Mouse (Mus musculus): Measurements from ENCODE around the gene Ikzf2. TPM values are rescaled to one million over a fixed set of nuclear protein-coding genes. Genes with fewer than 3 reads are reported as not detected.

Gene Ikzf2
- total RNA-seq, 2 experiments from 2014 or later: 2.8 to 5.4 TPM

DNA sequence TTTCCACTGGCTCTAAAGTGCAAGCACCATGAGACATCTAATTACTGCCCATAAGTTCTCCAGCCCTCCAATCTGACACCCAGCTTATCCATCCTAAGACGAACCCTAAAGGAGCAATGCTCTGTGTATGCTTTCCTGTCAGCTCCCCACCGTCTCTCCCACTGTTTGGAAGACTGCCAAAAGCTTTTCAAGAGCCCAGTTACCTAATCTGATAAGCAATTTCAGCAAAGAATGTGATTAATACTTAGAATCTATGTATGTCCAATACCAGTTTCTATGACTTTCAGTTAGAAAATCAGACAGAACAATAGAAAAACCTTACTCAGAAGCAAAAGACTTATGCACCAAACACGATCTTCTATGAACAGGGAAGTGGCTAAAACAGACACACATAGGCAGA lies 82.8 kb downstream of the Ikzf2 start:
- no peak for DNase-seq

DNA sequence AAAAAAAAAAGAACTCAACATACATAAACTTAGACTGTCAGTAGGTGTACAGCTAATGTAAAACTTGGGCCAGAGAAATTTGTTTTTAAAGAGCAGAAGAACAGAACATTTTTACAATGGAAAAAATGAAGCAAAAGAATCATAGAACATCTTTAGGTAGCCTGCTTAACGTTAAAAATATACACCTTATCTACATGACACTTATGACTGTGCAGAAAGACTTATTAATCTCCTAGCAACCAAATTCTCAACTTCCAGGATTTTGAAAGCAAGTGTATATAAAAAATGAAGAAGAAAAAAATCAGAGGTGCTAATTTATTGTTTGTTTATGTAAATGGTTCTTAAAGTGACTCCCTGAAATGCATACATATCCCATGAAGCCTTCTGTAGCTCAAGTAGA lies 86.1 kb downstream of the Ikzf2 start:
- intact Hi-C loops (cut with DNase I): no loop called here

More for the DNA sequence above, 82.8 kb downstream of the Ikzf2 start:
- intact Hi-C loops (cut with DNase I): no loop called here

DNA sequence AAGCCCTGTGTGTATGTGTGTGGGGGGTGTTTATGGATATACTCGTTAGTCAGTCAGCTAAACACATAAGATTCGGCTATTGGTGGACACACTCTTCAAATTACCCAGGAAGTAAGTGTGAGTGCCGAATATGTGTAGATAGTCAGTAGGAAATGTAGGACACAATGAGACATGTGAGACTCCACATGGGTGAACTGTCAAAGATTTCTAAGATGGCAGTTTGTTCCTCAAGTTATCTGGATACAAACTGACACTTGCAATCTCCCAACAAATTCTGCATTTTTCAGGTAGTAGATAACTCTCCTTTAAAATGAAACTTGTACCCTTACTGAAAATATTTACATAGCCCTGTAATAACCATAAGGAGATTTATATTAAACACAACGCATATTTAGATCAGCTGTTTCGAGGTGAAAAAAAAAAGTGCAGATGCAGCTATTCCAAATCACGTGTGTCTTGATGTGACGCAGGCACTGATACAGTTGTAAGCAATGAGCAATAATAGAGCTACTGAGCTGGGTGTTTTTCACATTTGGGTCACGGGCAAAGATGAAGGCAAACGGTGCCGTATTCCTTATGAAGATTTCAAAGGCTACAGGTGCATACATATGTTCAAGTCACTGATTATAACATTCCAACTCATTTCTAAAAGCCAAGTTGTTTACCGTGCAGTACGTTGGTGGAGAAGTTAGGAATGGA lies 87.8 kb downstream of the Ikzf2 start:
- intact Hi-C loops (cut with DNase I): no loop called here

More for the DNA sequence above, 86.1 kb downstream of the Ikzf2 start:
- no peak for DNase-seq

DNA sequence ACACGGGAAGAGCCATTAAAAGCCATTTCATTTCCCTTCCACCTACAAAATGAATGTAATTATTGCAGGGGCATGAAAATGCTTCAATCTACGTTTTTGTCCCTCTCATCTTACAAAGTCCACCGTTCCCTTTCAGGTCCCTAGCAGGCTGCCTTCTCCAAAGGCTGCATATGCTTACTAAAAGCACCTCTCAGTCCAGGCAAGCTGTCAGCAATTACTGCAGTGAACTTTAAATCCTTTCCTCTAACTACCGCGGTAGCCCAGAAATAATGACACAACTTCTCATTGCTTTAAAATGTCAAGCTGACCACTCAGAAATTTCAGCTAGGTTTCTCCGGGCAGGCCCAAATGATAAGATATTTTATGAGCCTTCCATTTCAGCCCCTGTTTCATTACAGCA lies 95.2 kb downstream of the Ikzf2 start:
- intact Hi-C loops (cut with DNase I): no loop called here
- no peak for DNase-seq

More for the DNA sequence above, 87.8 kb downstream of the Ikzf2 start:
- DNase-seq: no peak

DNA sequence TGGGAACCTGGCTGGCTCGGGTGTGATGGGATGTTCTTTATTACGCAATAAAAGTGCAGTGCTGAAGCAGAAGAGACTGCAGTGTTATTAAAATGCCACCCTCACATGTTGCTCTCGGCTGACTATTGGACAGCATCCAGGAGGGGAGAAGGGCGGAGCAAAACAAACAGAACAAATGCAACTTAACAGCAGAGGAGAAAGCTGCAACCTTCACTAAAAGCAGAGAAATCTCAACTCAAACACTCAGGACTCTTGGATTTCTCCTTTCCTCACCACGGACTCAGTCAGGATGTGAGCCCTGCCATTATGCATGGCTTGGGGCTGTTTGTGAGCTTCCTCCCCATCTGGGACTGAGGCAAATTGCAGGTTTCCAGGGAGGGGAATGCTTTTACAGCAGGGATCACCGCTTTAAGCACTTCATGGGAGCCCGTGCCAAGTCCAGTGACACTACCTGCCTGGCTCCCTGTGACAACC lies 95.7 kb downstream of the Ikzf2 start:
- intact Hi-C loops (cut with DNase I): no loop called here
- DNase-seq: peak; percentile 37 to 47

DNA sequence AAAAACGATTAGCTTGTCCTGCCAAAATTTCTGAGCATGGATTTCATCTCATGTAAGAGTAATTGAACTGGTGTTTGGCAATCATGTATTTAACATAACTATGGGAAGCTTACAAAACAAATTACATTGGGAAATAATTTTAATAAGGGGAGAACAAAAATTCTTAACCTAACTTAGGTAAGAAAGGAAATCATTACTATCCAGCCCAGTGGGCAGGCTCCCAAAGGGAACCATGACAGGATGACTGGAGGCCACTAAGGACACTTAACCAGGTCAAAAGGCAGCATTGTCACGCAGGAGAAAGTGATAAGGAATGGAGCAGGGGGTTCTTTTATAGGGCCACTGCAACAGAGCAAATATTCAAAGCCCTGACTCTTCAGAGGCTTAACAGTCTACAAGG lies 101.5 kb downstream of the Ikzf2 start:
- no peak for DNase-seq
- intact Hi-C loops (cut with DNase I): no loop called here

DNA sequence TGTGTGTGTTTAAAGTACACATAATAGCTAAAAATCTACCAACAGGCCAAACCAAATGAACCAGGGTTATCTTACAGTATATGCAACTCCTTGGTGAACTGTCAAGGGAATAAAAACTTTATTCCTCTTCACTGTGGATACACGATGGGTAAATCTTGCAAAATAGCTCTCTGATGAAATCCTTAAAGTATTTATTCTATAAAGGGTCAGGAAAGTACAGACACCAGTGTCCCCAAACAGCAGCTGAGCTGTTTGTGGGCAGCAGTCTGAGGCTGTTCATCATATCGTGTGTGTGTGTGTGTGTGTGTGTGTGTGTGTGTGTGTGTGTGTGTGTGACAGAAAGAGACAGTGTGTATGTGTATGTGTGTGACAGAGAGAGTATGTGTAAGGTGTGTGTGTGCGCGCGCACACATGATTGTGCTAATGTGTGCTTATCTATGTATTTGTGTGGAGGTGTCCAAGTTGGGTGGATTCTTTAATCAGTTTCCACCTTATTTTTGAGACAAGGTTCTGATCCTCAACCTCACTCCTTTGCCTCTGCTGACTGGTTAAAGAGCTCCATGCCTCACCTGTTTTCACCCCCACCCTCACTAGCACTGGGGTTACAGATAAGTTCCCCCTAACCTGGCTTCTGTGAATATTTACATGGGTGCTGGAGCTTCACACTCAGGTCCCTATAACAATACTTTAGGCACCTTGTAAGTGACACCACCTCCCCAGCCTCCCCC lies 102.9 kb downstream of the Ikzf2 start:
- intact Hi-C loops (cut with DNase I): no loop called here
- DNase-seq: no peak

DNA sequence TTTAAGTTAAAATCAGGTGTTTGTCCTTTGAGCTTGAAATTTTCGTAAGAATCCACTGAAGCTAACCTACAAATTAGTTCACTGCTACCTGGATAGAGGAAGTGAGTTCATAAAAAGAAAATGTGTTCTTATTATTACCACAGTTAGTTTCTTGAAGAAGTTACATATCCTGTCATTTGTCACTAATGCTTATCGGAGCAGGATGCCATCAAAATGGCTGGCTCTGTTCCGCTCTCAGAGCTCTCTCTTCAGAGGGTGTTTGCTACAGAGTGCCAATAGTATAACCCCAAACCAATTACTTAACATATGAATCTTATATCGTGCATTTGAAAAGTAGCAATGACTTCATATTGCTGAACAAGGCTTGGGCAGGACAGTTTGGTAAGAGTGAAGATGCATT lies 108.1 kb downstream of the Ikzf2 start:
- DNase-seq: no peak
- intact Hi-C loops (cut with DNase I): no loop called here

DNA sequence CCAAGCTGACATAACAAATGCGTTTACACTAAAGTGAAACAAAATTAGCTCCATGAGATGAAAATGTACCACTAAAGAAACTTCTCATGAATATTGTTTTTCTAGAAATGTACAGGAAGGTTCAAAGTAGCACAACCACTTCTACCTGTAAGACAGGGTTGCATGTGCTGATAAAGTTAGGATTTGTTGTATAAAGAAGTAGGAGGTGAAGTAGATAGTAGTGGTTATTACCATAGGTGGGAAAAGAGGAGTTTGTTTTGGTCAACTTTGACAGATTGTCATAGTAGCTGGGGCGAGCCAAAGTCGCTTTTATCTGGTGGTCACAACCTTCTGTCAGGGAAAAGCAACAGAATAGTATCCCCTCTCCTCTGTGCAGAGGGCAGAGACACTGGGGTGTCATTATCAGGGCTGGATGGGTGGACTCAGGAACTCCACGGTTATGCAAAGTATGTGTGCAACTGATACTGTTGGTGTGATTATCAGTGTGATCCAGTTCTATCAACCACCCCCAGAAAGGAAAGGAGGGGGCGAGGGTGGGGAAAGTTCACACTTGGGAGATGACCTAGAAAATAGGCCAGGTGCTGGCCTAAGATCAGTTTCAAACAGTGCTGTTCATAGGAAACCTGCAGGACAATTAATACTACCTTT lies 127.5 kb downstream of the Ikzf2 start:
- intact Hi-C loops (cut with DNase I): no loop called here
- no peak for DNase-seq

DNA sequence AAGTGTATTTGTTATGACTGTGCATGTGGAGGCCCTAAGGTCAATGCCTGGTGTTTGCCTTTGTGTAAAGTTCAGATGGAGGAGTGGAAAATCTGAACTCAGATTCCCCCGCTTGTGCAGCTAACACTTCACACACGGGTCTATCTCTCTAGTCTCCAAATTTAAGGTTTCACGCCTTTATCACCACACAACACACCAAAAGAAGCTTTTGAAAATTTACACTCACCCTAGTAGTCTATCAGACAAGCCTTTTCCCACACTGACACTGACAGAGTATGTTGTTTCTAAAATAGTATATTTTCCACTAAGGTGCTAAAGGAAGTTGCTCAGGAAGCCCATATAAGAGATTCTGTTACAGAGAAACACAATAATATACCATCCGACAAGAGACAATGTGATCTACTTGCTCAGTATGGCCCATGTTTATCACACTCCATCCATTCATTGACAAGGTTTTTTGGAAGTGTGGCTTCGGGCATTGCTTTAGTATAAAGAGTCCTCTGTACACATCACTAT lies 131.4 kb downstream of the Ikzf2 start:
- DNase-seq: no peak
- intact Hi-C loops (cut with DNase I): no loop called here

DNA sequence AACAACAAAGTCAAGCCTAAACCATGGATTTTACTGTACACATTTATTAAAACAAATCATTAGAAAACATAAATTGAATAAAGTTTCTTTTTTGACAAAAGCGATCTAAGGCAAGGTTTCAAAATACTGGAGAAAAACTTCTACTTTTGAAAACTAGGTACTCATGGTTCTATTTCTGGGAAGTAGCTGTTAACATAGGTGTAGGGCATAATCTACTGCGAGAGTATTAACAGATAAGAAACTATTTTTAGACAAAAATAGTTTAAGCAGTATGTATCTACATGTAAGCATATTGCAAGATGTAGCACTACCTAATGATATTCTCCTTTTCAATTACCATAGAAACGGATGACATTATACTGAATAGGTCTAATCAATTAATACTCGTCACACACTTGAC lies 137.1 kb downstream of the Ikzf2 start:
- intact Hi-C loops (cut with DNase I): no loop called here
- DNase-seq: no peak

DNA sequence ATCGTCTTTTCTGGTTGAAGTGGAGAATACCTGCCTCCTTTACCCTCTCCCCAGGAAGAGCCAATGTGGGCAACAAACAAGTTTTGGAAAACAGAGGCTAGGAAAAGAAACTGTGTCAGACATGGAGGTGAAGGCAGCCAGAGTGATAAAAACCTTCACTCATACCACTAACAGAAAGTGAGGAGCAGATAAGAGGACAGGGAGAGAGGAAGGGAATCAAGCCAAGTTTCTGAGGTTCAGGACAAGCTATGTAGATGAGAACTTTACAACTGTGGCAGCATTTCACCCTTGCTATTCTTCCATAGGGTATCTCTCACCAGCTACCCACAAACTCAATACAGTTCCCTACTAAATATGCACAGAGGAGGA lies 141.2 kb downstream of the Ikzf2 start:
- intact Hi-C loops (cut with DNase I): no loop called here
- no peak for DNase-seq

DNA sequence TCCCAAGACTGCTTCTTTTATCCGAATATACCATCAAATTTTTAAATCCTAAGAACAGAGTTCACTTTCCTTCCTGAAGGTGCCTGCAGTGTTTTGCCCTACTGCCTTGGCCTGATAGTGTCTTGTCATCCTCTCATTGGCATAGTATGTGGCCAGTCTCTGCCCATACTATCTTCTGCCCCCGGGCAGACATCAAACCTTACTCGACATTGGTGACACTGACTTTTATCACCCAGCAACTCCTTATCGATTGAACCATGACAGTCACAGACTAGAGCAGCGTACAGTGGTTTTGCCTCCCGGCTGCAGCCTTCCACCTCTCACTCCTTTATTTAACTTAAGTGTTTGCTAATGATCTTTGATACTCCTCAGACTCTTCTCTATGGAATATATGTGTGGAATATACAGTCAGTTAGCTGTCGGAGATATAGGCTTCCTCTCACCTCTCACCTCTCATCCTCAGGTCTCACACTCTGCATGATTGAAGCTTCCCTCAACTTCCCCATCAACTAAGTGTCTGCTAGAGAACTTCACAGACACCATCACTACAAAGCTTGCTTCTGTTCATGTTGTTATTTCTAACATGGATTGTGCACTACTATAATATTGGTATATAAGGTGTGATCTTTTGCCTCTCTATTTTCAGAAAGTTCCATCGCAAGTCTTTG lies 141.7 kb downstream of the Ikzf2 start:
- intact Hi-C loops (cut with DNase I): no loop called here
- DNase-seq: no peak

DNA sequence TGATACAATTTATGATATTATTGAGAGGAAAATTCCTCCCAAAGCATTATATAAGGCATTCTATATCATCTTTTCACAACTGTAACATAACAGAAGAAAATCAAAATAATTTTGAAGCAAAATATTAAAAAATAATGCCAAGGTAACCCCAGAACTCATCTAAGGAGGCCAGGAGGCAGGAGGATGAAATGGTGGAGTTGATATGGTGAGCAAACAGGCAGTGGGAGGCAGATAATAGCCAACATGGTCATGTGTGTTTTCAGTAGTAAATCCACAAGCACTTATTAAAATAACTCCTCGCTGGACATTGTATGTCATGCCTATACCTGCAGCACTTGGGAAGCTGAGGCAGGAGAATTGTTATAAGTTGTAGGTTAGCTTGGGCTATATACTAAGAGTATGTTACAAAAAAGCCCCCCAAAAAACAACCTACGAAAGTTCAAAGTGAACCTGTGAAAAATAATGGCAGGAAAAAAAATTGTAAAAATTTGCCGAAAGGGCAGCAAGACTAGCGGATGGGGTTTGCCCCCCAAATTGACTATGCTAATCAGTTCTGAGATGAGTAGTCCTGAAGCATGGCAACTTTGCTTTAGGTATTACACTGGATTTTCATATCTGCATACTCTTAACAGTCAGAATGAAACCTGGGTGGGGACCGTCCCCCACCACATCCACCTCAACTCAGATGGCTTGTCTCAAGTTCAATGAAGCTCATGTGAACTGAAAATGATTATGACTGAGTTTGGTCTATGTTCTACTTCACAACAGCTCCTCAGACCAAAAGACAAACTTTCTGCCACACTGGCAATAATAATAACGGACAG lies 143.1 kb downstream of the Ikzf2 start:
- DNase-seq: no peak
- intact Hi-C loops (cut with DNase I): no loop called here

DNA sequence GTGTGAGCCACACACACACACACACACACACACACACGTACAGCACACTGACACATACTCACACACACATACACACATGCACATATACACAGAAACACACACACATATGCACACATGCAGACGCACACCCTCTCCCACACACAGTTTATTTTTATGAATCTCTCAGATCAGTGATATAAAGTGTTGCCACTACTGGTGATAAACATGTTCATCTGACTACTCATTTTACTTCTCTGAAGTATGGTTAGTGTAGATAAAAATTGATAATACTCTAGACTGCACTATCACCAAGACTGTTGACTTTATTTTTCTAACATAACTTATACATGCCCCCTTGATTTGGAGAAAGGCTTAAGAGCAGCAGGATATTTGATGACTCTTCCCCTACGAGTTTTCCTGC lies 144.5 kb downstream of the Ikzf2 start:
- intact Hi-C loops (cut with DNase I): no loop called here
- DNase-seq: no peak

DNA sequence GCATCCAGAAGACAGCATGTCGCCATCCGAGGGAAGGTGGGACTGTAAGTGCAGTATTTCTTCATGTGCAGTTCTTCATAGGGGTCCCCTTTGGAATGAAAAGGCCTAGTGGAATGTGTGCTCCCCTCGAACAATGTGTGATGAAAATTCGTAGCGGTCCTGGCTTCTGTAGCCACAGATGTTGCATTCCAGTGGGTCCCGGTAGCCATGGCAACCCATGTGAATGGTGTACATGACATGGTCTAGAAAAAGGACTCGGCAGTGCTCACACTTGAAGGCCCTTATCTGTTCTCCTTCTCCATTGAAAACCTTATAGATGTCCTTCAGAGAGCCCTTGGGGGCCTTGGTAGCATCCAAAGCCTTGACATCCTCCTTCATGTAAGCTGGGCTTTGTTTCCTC lies 148.4 kb downstream of the Ikzf2 start:
- intact Hi-C loops (cut with DNase I): no loop called here
- no peak for DNase-seq

DNA sequence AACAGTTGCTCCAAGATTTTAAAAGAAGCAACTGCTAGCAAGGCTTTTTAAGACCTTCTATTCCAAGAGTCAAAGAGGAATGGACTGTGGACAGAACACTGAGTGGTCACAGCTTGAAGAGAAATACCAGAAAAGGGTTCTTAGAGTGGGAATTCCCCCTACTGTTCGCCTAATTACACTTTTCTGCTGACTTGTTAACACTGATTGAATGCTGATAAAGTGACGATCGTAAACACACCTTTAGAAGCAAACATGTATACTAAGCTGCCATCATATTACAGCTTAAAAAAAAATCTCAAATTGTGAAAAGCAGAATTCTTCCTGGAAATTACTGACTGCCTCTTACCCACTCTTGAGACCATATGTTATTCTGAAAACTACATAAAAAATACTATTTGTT lies 149.4 kb downstream of the Ikzf2 start:
- DNase-seq: no peak
- intact Hi-C loops (cut with DNase I): no loop called here

DNA sequence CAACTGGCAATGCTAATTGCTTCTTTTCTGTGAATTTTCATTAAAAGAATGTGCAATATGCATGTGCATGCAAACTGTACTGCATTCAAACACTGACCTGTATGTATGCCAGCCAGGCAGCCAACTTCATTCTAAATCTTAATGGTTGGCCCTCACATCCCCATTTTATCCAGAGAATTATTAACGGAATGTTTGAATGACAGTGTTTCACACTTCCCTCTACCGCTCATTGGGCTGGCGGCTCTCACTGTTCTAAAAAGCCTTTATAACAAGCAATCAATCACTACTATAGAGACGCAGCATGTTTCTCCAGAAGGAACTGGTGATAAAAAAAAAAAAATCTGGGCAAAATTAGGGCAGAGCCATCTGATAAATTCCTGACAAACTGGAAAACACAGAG lies 151.5 kb downstream of the Ikzf2 start:
- DNase-seq: no peak
- intact Hi-C loops (cut with DNase I): no loop called here

DNA sequence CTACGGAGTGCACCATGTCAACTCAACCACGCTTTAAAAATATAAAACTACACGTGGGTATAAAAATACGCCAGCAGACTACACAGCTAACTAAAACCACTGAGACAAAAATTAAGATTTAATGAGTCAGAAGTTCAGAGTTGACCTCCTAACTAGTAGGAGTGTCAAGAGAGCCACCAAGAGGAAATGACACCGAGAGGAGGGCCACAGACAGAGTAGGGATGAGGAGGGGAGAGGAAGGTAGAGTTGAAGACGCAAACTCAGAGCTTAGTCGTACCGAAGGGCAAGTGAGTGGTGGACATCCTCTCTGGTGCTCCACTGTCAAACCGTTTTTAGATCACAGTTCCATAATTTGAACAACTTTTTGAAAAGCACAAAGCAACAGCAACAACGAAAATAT lies 154.0 kb downstream of the Ikzf2 start:
- intact Hi-C loops (cut with DNase I): no loop called here

DNA sequence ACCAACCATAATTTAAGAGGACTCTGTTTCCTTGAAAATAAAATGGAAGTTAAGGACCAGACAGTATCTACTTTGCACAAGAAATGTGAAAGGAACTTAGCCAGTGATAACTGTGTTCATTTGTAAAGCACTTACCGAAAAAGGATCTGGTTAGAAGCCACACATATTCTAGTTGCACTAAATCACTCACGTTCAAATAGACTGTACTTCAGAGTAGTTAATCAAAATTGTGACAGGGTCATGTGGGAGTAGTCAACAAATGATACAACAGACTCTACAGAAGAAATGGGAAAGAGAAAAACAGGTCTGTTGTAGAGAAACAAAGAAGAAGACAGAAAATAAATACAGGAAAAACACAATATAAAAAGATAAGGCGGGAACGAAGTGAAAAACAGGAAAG lies 158.3 kb downstream of the Ikzf2 start:
- intact Hi-C loops (cut with DNase I): no loop called here
- no peak for DNase-seq

More for the DNA sequence above, 154.0 kb downstream of the Ikzf2 start:
- no peak for DNase-seq

Measured in heart, postnatal 10 days (tissue).